Mouse (Mus musculus) MEL (cell line): ENCODE data around the gene Fgfr2. TPM values are rescaled to one million over a fixed set of nuclear protein-coding genes. Genes with fewer than 3 reads are reported as not detected.

ENCODE experiments used
- DNase-seq: peaks from one replicate; pipeline ENCODE4 v3.0.0; 2011; ENCODE audit warnings: low read depth, low spot score
- H3K27ac ChIP-seq: 2 replicates; pipeline ENCODE4 v1.5.1; 2012; ENCODE audit warnings: low read depth, mild to moderate bottlenecking, control low read depth, low read length, moderate library complexity; ENCODE audit not compliant: control insufficient read depth
- H3K27me3 ChIP-seq, 2 experiments: fragments of 150-350 bp in 1 of 2; sonication (generic) in 1 of 2; 2 replicates each; pipeline ENCODE4 v1.6.1; 2012; ENCODE audit warnings: low read length in 2 of 2, mild to moderate bottlenecking in 2 of 2, improper control_type of control experiment in 1 of 2, moderate library complexity in 1 of 2; ENCODE audit not compliant: insufficient read depth in 2 of 2, control insufficient read depth in 1 of 2
- H3K36me3 ChIP-seq, 2 experiments: 2 replicates each; pipeline ENCODE4 v1.6.1; 2012 to 2014; ENCODE audit warnings: low read length in 2 of 2, improper control_type of control experiment in 1 of 2, inconsistent platforms in 1 of 2, mild to moderate bottlenecking in 1 of 2; ENCODE audit not compliant: insufficient read depth in 2 of 2, control insufficient read depth in 1 of 2
- H3K4me1 ChIP-seq, 2 experiments: fragments of 150-350 bp in 1 of 2; sonication (generic) in 1 of 2; 2 replicates each; pipeline ENCODE4 v1.6.1; 2012; ENCODE audit warnings: low read length in 2 of 2, improper control_type of control experiment in 1 of 2, mild to moderate bottlenecking in 1 of 2; ENCODE audit not compliant: insufficient read depth in 2 of 2, control insufficient read depth in 1 of 2
- H3K4me3 ChIP-seq, 2 experiments: fragments of 150-350 bp in 1 of 2; sonication (generic) in 1 of 2; 2 replicates each; pipeline ENCODE4 v1.5.1; 2012; ENCODE audit warnings: low read depth in 2 of 2, low read length in 2 of 2, mild to moderate bottlenecking in 2 of 2, moderate library complexity in 2 of 2, control low read depth in 1 of 2, improper control_type of control experiment in 1 of 2; ENCODE audit not compliant: control insufficient read depth in 1 of 2, insufficient read depth in 1 of 2
- H3K79me2 ChIP-seq: 2 replicates; pipeline ENCODE4 v1.6.1; 2012; ENCODE audit warnings: mild to moderate bottlenecking, low read length, moderate library complexity; ENCODE audit not compliant: control insufficient read depth, poor library complexity, insufficient read depth
- H3K9ac ChIP-seq: 2 replicates; pipeline ENCODE4 v1.6.1; 2012; ENCODE audit warnings: low read depth, mild to moderate bottlenecking, control low read depth, low read length, moderate library complexity; ENCODE audit not compliant: control insufficient read depth, poor library complexity, severe bottlenecking
- H3K9me3 ChIP-seq: fragments of 150-350 bp; sonication (generic); replicated peaks from 2 replicates; pipeline ENCODE4 v1.6.1; 2012; ENCODE audit warnings: mild to moderate bottlenecking, low read length, improper control_type of control experiment, moderate library complexity; ENCODE audit not compliant: insufficient read depth
- CHD1 ChIP-seq: IDR thresholded peaks from 2 replicates; pipeline ENCODE4 v1.6.1; 2012; ENCODE audit warnings: low read depth, mild to moderate bottlenecking, inconsistent platforms, low read length, improper control_type of control experiment
- CHD2 ChIP-seq: IDR thresholded peaks from 2 replicates; pipeline ENCODE4 v1.6.1; 2011; ENCODE audit warnings: low read length, improper control_type of control experiment
- CTCF ChIP-seq, 3 experiments: IDR thresholded peaks in 2 of 3; conservative IDR thresholded peaks in 1 of 3; 2 replicates each; pipeline ENCODE4 v1.5.1; 2011 to 2012; ENCODE audit warnings: low read length in 3 of 3, low read depth in 2 of 3, mild to moderate bottlenecking in 2 of 3, improper control_type of control experiment in 1 of 3, inconsistent platforms in 1 of 3, mixed read lengths in 1 of 3, moderate library complexity in 1 of 3; ENCODE audit not compliant: control insufficient read depth in 1 of 3, insufficient read depth in 1 of 3, poor library complexity in 1 of 3, severe bottlenecking in 1 of 3
- EP300 ChIP-seq, 2 experiments: IDR thresholded peaks; 2 replicates each; pipeline ENCODE4 v1.6.1; 2011; ENCODE audit warnings: improper control_type of control experiment in 2 of 2, low read length in 2 of 2, low read depth in 1 of 2, mild to moderate bottlenecking in 1 of 2
- ETS1 ChIP-seq: IDR thresholded peaks from 2 replicates; pipeline ENCODE4 v1.6.1; 2012; ENCODE audit warnings: low read depth, mild to moderate bottlenecking, inconsistent platforms, low read length, improper control_type of control experiment, moderate library complexity
- GABPA ChIP-seq: IDR thresholded peaks from 2 replicates; pipeline ENCODE4 v1.6.1; 2012; ENCODE audit warnings: low read depth, mild to moderate bottlenecking, inconsistent platforms, low read length, improper control_type of control experiment, moderate library complexity
- GATA1 ChIP-seq: IDR thresholded peaks from 2 replicates; pipeline ENCODE4 v1.6.1; 2011; ENCODE audit warnings: low read depth, low read length, improper control_type of control experiment
- MAX ChIP-seq: IDR thresholded peaks from 2 replicates; pipeline ENCODE4 v1.6.1; 2011; ENCODE audit warnings: low read length, improper control_type of control experiment
- MAZ ChIP-seq: IDR thresholded peaks from 2 replicates; pipeline ENCODE4 v1.6.1; 2012; ENCODE audit warnings: low read depth, mild to moderate bottlenecking, inconsistent platforms, low read length, improper control_type of control experiment
- MEF2A ChIP-seq: IDR thresholded peaks from 2 replicates; pipeline ENCODE4 v1.6.1; 2014; ENCODE audit warnings: low read depth, mild to moderate bottlenecking, inconsistent platforms, low read length, improper control_type of control experiment; ENCODE audit not compliant: poor library complexity, insufficient replicate concordance, severe bottlenecking; ENCODE audit errors: extremely low read depth
- MXI1 ChIP-seq: IDR thresholded peaks from 2 replicates; pipeline ENCODE4 v1.6.1; 2011; ENCODE audit warnings: mild to moderate bottlenecking, low read depth, low read length, improper control_type of control experiment
- MYC ChIP-seq: IDR thresholded peaks from 2 replicates; pipeline ENCODE4 v1.6.1; 2011; ENCODE audit warnings: low read depth, mild to moderate bottlenecking, low read length, improper control_type of control experiment, moderate library complexity
- NELFE ChIP-seq: IDR thresholded peaks from 2 replicates; pipeline ENCODE4 v1.6.1; 2011; ENCODE audit warnings: low read depth, low read length, improper control_type of control experiment
- NRF1 ChIP-seq: IDR thresholded peaks from 2 replicates; pipeline ENCODE4 v1.6.1; 2014; ENCODE audit warnings: low read depth, mild to moderate bottlenecking, inconsistent platforms, low read length, improper control_type of control experiment, moderate library complexity; ENCODE audit not compliant: poor library complexity, insufficient read depth, severe bottlenecking
- POLR2AphosphoS2 ChIP-seq: IDR thresholded peaks from 2 replicates; pipeline ENCODE4 v1.6.1; 2011; ENCODE audit warnings: low read length, improper control_type of control experiment
- POLR2AphosphoS5 ChIP-seq: IDR thresholded peaks from 2 replicates; pipeline ENCODE4 v1.6.1; 2012; ENCODE audit warnings: low read depth, borderline replicate concordance, mild to moderate bottlenecking, inconsistent platforms, low read length, moderate library complexity, mixed read lengths
- RCOR1 ChIP-seq: IDR thresholded peaks from 2 replicates; pipeline ENCODE4 v1.6.1; 2012; ENCODE audit warnings: low read depth, mild to moderate bottlenecking, inconsistent platforms, low read length, improper control_type of control experiment
- SIN3A ChIP-seq: IDR thresholded peaks from 2 replicates; pipeline ENCODE4 v1.6.1; 2012; ENCODE audit warnings: low read length, improper control_type of control experiment, inconsistent platforms
- SMC3 ChIP-seq: IDR thresholded peaks from 2 replicates; pipeline ENCODE4 v1.6.1; 2011; ENCODE audit warnings: low read depth, low read length, improper control_type of control experiment
- TAL1 ChIP-seq: IDR thresholded peaks from 2 replicates; pipeline ENCODE4 v1.6.1; 2012; ENCODE audit warnings: mild to moderate bottlenecking, inconsistent platforms, low read length, moderate library complexity, mixed read lengths
- TBP ChIP-seq: IDR thresholded peaks from 2 replicates; pipeline ENCODE4 v1.8.0; 2011; ENCODE audit warnings: low read depth, low read length, improper control_type of control experiment
- USF1 ChIP-seq: IDR thresholded peaks from 2 replicates; pipeline ENCODE4 v1.6.1; 2014; ENCODE audit warnings: low read depth, mild to moderate bottlenecking, inconsistent platforms, low read length, improper control_type of control experiment, moderate library complexity
- ZC3H11A ChIP-seq: IDR thresholded peaks from 2 replicates; pipeline ENCODE4 v1.6.1; 2012; ENCODE audit warnings: low read depth, mild to moderate bottlenecking, inconsistent platforms, low read length, improper control_type of control experiment
- ZMIZ1 ChIP-seq: IDR thresholded peaks from 2 replicates; pipeline ENCODE4 v1.6.1; 2012; ENCODE audit warnings: low read depth, mild to moderate bottlenecking, inconsistent platforms, low read length, improper control_type of control experiment, moderate library complexity
- polyA plus RNA-seq, 2 experiments: library from polyadenylated mRNA; stranded (reverse) in 1 of 2; unstranded in 1 of 2; fragments of >175 nt in 1 of 2; fragments of >200 nt in 1 of 2; gene quantifications; 2 replicates each; pipeline versions ENCODE4 v1.2.1 to v1.2.4; 2012; ENCODE audit warnings: low replicate concordance in 2 of 2, low read depth in 1 of 2; ENCODE audit not compliant: insufficient read length in 2 of 2, insufficient read depth in 1 of 2, missing spikeins in 1 of 2
- total RNA-seq: library from RNA; depleted of rRNA; stranded (reverse); fragments of 300-350 nt; gene quantifications from 2 replicates; pipeline ENCODE4 v1.2.3, GENCODE M21; 2012

Gene Fgfr2
- total and polyA plus RNA-seq, 3 experiments: not detected

DNA sequence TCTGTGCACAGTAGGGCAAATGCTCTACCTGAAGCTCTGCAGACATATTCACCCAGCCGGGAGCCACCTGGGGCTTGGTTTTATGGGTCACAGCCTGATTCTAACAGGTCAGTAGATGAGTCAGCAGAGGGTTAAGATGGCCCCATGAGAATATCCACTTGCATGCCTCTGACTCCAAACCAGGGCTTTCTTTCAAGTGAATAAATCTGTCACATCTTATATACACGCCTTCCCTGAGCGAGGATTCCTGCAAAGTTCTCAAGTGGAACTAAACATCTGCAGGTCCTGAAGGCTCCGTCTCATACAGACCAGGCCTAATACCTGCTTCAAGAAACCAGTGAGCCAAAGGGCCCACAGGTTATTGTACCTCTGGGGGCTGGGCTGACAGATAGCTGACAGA, 2872.2 kb downstream of the Fgfr2 start:
- TF ChIP-seq MYC: no peak
- no peak for TF ChIP-seq SMC3
- no peak for TF ChIP-seq GATA1
- no peak for TF ChIP-seq ETS1
- TF ChIP-seq CHD2: no peak
- no peak for TF ChIP-seq USF1
- no peaks in the 10 kb centered on the region for H3K4me1 ChIP-seq
- DNase-seq: no peak
- H3K4me3 ChIP-seq: no peak overlapping the region
- H3K27me3 ChIP-seq: no peaks in the 10 kb centered on the region
- H3K79me2 ChIP-seq: no peaks in the 10 kb centered on the region
- H3K36me3 ChIP-seq: no peaks in the 10 kb centered on the region
- H3K9me3 ChIP-seq: no peaks in the 10 kb centered on the region
- no peak overlapping the region for H3K9ac ChIP-seq
- H3K27ac ChIP-seq: no peak overlapping the region

DNA sequence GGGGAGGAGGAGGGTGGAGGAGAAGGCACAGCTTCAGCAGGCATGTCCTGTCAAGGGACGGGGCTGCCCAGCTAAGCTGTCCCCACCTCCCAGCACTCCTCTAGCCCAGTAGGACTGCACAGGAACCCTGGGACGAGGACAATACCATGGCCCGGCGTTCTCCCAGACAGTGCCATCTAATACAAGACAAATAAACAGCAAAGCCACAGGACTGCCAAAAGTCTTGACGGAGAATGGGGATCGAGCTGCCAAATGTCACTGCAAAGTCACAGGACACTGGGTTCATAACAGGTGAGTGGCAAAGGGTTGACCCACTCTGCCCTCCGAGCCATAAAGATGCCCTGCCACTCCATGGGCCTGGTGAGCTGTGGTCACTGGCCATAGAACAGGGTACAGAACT, 2874.7 kb downstream of the Fgfr2 start:
- Histone ChIP-seq H3K27me3 (no peaks in the 10 kb centered on the region), H3K4me3 (no peak overlapping the region), H3K36me3 (no peaks in the 10 kb centered on the region), H3K79me2 (no peaks in the 10 kb centered on the region), H3K4me1 (no peaks in the 10 kb centered on the region), H3K9me3 (no peaks in the 10 kb centered on the region), H3K27ac (no peak overlapping the region), H3K9ac (no peak overlapping the region)
- DNase-seq: no peak
- TF ChIP-seq MEF2A (no peak), MXI1 (no peak), POLR2AphosphoS5 (no peak), SMC3 (no peak), MYC (no peak), ZC3H11A (no peak), TBP (no peak), SIN3A (no peak), NRF1 (no peak), MAZ (no peak), ETS1 (no peak), EP300 (IDR thresholded peaks at IDR 0.05; ENCODE audit: low read depth in 1 of 2, low read length in 2 of 2) (no peak), GABPA (no peak)

DNA sequence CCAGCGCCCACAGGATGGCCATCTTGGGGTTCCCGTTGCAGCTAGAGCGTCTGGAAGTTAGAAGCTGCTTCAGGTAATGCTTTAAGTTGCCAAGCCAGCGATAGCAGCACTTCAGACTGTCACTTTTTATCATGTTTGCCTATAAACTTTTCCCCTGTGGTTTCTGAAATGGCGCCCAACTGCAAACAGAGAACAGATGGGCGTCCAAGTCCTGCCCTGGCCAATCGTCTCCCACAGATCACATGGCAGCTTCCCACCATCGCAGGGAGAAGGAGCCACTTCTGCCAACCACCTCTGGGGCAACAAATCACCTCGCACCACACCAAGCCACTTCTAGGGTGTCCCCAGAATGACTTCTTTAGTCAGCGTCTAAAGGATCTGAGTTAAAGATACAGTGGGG, 2875.3 kb downstream of the Fgfr2 start:
- no peaks in the 10 kb centered on the region for H3K9me3 ChIP-seq
- H3K4me1 ChIP-seq: no peaks in the 10 kb centered on the region
- H3K27me3 ChIP-seq: no peaks in the 10 kb centered on the region
- DNase-seq: no peak
- no peak overlapping the region for H3K9ac ChIP-seq
- TF ChIP-seq CHD2 (no peak), TBP (no peak), ETS1 (no peak), ZC3H11A (no peak), GABPA (no peak), SMC3 (no peak), TAL1 (no peak), MYC (no peak), MAX (no peak), NELFE (no peak), GATA1 (no peak), NRF1 (no peak), CTCF (IDR thresholded peaks at IDR 0.05 in 2 of 3, conservative IDR thresholded peaks at IDR 0.05 in 1 of 3; ENCODE audit: control insufficient read depth in 1 of 3, insufficient read depth in 1 of 3, low read depth in 2 of 3, low read length in 3 of 3, poor library complexity in 1 of 3, severe bottlenecking in 1 of 3) (no peak), ZMIZ1 (no peak), MXI1 (no peak), POLR2AphosphoS2 (no peak), RCOR1 (no peak), CHD1 (no peak)
- TF ChIP-seq, all 39 proteins: peak for 0
- Histone ChIP-seq H3K36me3 (no peaks in the 10 kb centered on the region), H3K27ac (no peak overlapping the region), H3K79me2 (no peaks in the 10 kb centered on the region), H3K4me3 (no peak overlapping the region)
